Mouse (Mus musculus) embryonic facial prominence, embryonic 14.5 days (tissue): ENCODE measurements around the gene 1700025G04Rik. TPM values are rescaled to one million over a fixed set of nuclear protein-coding genes. Genes with fewer than 3 reads are reported as not detected.

ENCODE experiments used
- ATAC-seq: fragments of 200-750 bp; cut with Nextera tagmentation; 2 replicates; pipeline ENCODE4 v1.8.0; 2017; ENCODE audit warnings: low read depth, moderate number of reproducible peaks, moderate TSS enrichment
- DNase-seq: peaks from one replicate; pipeline ENCODE4 v3.0.0-alpha.2; 2015; ENCODE audit warnings: low spot score
- H3K27ac ChIP-seq: fragments of 300-500 bp; sonication (generic); replicated peaks from 2 replicates; pipeline ENCODE4 v1.5.1; 2014; ENCODE audit warnings: low read depth, mild to moderate bottlenecking, low read length, moderate library complexity
- H3K27me3 ChIP-seq: fragments of 300-500 bp; sonication (generic); replicated peaks from 2 replicates; pipeline ENCODE4 v1.6.1; 2014; ENCODE audit warnings: low read length; ENCODE audit not compliant: control insufficient read depth, insufficient read depth
- H3K36me3 ChIP-seq: fragments of 300-500 bp; sonication (generic); 2 replicates; pipeline ENCODE4 v1.6.1; 2014; ENCODE audit warnings: low read length, mixed read lengths; ENCODE audit not compliant: control insufficient read depth, insufficient read depth
- H3K4me1 ChIP-seq: fragments of 300-500 bp; sonication (generic); 2 replicates; pipeline ENCODE4 v1.6.1; 2014; ENCODE audit warnings: antibody characterized with exemption, low read length; ENCODE audit not compliant: control insufficient read depth, insufficient read depth
- H3K4me2 ChIP-seq: fragments of 300-500 bp; sonication (generic); 2 replicates; pipeline ENCODE4 v1.6.1; 2014; ENCODE audit warnings: low read depth, mild to moderate bottlenecking, low read length, moderate library complexity, mixed read lengths
- H3K4me3 ChIP-seq: fragments of 300-500 bp; sonication (generic); 2 replicates; pipeline ENCODE4 v1.5.1; 2014; ENCODE audit warnings: low read depth, mild to moderate bottlenecking, low read length
- H3K9ac ChIP-seq: fragments of 300-500 bp; sonication (generic); 2 replicates; pipeline ENCODE4 v1.6.1; 2014; ENCODE audit warnings: low read depth, mild to moderate bottlenecking, low read length, moderate library complexity, mixed read lengths
- H3K9me3 ChIP-seq: fragments of 300-500 bp; sonication (generic); 2 replicates; pipeline ENCODE4 v1.6.1; 2016; ENCODE audit warnings: low read length; ENCODE audit not compliant: control insufficient read depth
- WGBS: fragments of 180-500 bp; shearing (Covaris S2); extraction: QIAGEN DNeasy Blood & Tissue Kit; methylation state at CpG from one replicate; pipeline ENCODE4 v1.1.7; 2014; 5-methylcytosine and 5-hydroxymethylcytosine counted together
- polyA plus RNA-seq: library from polyadenylated mRNA; unstranded; fragments of >200 nt; fragmentation: Nextera tagmentation; extraction: Ambion mirVana; gene quantifications from 2 replicates; pipeline ENCODE4 v1.2.1, GENCODE M21; 2014

Gene 1700025G04Rik
- polyA plus RNA-seq, 1 experiment from 2014 or later = 35.5 TPM

DNA sequence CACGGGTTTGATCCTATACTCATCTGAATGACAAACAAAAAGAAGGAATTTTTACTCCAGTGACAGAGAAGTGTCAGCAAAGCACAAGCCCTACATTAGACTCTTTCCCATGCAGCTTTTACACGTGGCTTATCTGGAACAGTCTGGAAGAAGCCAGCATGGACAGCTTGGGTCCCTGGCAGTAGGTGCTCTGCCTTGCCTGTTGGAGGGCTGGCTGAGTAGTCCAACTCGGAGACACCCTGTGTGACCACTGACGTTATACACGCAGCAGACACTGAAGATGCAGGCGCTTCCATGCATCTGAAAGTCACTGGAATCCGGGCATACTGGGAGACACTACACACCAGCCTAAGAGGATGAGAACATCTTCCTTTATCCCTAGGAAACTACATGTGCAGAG lies 109.4 kb downstream of the 1700025G04Rik start:
- WGBS = 81% methylated on average over 7 of the region's 7 CpGs

DNA sequence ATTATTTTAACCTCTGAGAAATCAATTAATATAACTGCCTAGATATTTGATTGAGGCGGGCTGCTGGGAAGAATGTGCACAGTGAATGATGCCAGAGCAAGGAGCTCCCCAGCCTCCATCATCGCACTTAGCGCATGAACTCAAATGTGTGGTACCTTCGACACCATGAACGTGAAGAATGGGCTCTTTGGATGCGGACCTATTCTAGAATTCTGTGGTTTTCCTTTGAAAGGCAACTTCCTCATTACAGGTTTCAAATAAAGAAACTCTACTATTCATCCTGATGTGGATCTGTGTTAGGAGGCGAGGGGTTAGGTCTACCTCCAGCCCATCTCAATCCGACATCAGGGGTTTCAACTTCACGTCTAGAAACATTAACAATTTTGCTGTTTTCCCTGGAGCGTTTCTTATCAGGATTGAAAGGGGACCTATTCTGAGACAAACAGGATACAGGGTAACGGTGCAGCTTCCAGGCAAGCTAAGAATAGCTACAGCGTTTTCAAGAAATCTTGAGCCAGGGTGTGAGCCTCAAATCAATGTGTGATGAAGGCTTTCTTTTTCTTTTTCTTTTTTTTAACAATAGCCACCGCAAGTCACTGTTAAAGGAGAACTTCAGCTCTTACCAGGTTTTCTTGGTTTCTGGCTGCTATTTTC lies 110.0 kb downstream of the 1700025G04Rik start:
- DNase-seq (no peak), ATAC-seq (no peak)
- Histone ChIP-seq H3K4me2 (no peak overlapping the region), H3K4me1 (0 out of 2 replicates have a peak, but pooled peaks cover 7% of the 10 kb centered on the region), H3K27ac (peak overlapping the region; percentile 6; the same call in 1 of the 2 replicates), H3K4me3 (no peak overlapping the region), H3K9me3 (no peaks in the 10 kb centered on the region), H3K27me3 (no peaks in the 10 kb centered on the region), H3K36me3 (0 out of 2 replicates have a peak, but pooled peaks cover 6% of the 10 kb centered on the region), H3K9ac (no peak overlapping the region)
- 74% methylated on average over 13 of the region's 13 CpGs for WGBS

More for the DNA sequence above, 109.4 kb downstream of the 1700025G04Rik start:
- H3K27me3 ChIP-seq = no peaks in the 10 kb centered on the region
- H3K4me3 ChIP-seq = no peak overlapping the region
- ATAC-seq (no peak), DNase-seq (no peak)
- H3K27ac ChIP-seq = peak overlapping the region; percentile 6; the same call in 1 of the 2 replicates
- H3K9ac ChIP-seq = no peak overlapping the region
- no peak overlapping the region for H3K4me2 ChIP-seq
- H3K9me3 ChIP-seq = no peaks in the 10 kb centered on the region
- H3K4me1 ChIP-seq = 0 out of 2 replicates have a peak, but pooled peaks cover 7% of the 10 kb centered on the region
- 0 out of 2 replicates have a peak, but pooled peaks cover 6% of the 10 kb centered on the region for H3K36me3 ChIP-seq

DNA sequence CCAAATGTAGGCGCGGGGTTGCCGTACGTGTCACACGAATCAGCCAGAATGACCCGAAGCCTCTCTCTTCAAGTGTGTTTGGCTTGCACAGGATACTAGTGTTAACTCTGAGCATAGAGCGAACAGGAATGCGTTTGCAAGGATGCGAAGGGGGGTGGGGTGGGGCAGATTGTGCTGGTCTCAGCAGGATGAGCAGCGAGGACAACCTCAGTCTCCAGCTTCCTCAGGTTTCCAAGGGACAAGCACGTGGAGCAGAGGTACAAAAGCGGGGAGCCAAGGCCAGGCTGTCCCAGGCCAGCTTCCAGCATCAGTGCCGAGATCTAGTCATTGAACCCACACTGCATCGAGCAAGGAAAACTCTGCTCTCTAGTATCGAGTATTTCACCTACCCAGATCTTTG lies 111.2 kb downstream of the 1700025G04Rik start:
- H3K27me3 ChIP-seq = no peaks in the 10 kb centered on the region

DNA sequence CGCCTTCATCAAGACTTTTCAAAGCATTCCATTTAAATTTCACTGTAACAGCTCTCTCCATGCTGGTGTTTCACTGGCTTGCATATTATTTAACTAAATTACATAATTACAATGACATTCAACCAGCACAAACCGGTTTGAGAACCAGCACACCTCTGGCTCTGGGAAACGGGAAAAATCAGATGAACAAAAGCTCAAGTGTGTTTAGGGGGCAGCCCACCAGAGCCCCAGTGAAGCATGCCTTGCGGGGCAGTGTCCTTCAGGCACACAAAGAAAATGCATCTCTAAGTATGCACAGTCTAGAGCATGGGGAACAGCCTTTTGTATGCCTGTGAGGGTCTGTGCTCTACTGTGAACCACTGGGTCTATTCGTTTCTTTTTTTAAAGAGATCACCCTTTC lies 112.3 kb downstream of the 1700025G04Rik start:
- no peaks in the 10 kb centered on the region for H3K27me3 ChIP-seq
- peak; percentile 51 for DNase-seq
- H3K27ac ChIP-seq = no peak overlapping the region
- ATAC-seq = no peak
- H3K4me2 ChIP-seq = no peak overlapping the region
- H3K9ac ChIP-seq = no peak overlapping the region
- peaks cover 6% of the 10 kb centered on the region; the same call in 1 of the 2 replicates for H3K36me3 ChIP-seq
- H3K9me3 ChIP-seq = no peaks in the 10 kb centered on the region
- 0 out of 2 replicates have a peak, but pooled peaks cover 7% of the 10 kb centered on the region for H3K4me1 ChIP-seq
- H3K4me3 ChIP-seq = no peak overlapping the region
- WGBS = 54% methylated on average over 5 of the region's 5 CpGs

More for the DNA sequence above, 111.2 kb downstream of the 1700025G04Rik start:
- no peak for ATAC-seq
- H3K4me1 ChIP-seq = 0 out of 2 replicates have a peak, but pooled peaks cover 7% of the 10 kb centered on the region
- peaks cover 6% of the 10 kb centered on the region; the same call in 1 of the 2 replicates for H3K36me3 ChIP-seq
- no peak overlapping the region for H3K4me2 ChIP-seq
- WGBS = 85% methylated on average over 15 of the region's 15 CpGs
- H3K9me3 ChIP-seq = no peaks in the 10 kb centered on the region
- H3K9ac ChIP-seq = no peak overlapping the region
- DNase-seq = no peak
- H3K27ac ChIP-seq = no peak overlapping the region
- H3K4me3 ChIP-seq = no peak overlapping the region

DNA sequence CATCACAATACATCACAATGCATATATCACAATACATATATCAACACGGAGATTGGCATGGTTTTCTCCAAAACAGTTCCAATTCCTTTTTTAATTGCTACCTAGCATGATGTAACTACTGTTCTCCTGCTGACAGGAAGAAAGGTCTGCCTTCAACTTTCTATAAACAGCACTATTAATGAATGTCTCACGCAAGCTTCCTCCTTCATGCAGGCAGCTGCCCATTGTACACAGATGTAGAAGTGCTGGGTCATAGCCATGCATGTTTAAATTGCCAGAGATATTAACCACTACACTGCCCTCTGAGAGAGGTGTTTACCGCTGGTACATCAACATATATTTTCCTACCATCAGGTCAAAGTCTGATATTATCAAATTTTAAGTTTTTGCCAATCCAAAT lies 113.1 kb downstream of the 1700025G04Rik start:
- no peak overlapping the region for H3K27ac ChIP-seq
- no peak overlapping the region for H3K4me2 ChIP-seq
- H3K27me3 ChIP-seq = no peaks in the 10 kb centered on the region
- no peak overlapping the region for H3K4me3 ChIP-seq
- peaks cover 6% of the 10 kb centered on the region; the same call in 1 of the 2 replicates for H3K36me3 ChIP-seq
- ATAC-seq (no peak), DNase-seq (no peak)
- H3K9me3 ChIP-seq = no peaks in the 10 kb centered on the region
- H3K9ac ChIP-seq = no peak overlapping the region
- 0 out of 2 replicates have a peak, but pooled peaks cover 7% of the 10 kb centered on the region for H3K4me1 ChIP-seq
- 80% methylated on average over 3 of the region's 3 CpGs for WGBS

DNA sequence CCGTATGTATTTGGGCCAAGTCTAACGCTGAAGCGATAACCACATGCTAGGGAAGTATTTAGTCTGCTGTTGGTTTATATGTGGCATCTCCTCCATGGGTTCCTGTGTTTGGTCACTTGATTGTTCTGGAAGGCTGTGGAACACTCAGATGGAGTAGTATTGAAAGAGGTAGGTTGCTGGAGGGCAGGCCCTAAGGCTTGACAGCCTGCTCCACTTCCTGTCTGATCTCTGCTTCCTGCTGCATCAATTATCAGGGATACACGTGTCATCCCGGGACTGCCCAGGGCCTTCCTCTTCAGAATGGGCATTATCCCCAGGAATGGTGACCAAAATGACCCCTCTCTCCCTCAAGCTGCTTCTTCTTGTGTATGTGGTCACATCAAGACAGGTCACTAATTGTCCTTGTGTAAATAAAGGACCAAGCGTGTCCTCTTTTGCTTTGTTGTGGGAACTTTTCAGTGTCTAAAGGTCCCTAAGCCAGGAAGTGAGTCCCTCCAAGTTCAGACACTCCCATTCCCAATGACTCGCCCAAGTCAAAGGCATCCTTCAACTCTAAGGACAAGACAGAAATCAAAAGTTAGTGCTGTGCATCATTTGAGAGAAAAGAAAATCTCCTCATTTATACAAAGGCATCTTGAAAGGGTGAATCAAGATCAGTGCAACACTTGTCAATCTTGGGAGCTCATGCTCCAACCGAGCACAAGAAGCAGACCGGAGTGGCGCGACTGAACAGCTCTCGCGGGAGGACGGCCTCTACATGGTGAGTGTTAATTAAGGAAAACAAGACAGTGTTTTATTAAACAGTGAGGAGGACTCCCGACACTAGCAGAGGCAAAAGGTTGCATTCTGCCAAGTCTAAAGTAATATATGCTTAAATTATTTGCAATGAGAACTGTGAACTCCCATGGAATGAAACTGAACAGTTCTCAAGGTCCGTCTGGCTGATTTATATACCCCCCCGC lies 114.2 kb downstream of the 1700025G04Rik start:
- no peak overlapping the region for H3K4me2 ChIP-seq
- 0 out of 2 replicates have a peak, but pooled peaks cover 7% of the 10 kb centered on the region for H3K4me1 ChIP-seq
- ATAC-seq (no peak), DNase-seq (no peak)
- no peaks in the 10 kb centered on the region for H3K27me3 ChIP-seq
- H3K36me3 ChIP-seq = peaks cover 6% of the 10 kb centered on the region; the same call in 1 of the 2 replicates
- WGBS = 80% methylated on average over 17 of the region's 17 CpGs
- no peak overlapping the region for H3K27ac ChIP-seq
- H3K9ac ChIP-seq = no peak overlapping the region
- no peak overlapping the region for H3K4me3 ChIP-seq
- no peaks in the 10 kb centered on the region for H3K9me3 ChIP-seq

DNA sequence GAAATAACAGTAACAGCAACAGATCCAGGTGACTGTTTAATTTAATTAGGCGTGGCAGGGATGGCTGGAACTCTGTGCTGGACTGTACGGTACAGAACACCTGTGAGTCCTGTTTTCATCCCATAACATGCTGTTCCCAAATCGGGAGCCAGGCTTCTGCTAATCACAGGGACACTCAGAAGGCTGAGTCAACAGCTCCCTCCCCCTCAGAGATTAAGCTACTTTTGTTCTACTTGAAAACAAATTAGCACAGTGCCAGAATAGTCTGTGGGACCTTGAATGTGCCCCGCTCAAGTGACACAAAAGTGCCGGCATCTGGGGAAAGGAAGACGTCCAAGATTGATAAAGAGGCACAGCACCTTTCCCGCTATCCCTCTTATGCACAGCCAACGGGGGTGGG lies 115.0 kb downstream of the 1700025G04Rik start:
- H3K36me3 ChIP-seq = peaks cover 6% of the 10 kb centered on the region; the same call in 1 of the 2 replicates
- no peak for ATAC-seq
- H3K27ac ChIP-seq = no peak overlapping the region
- H3K9ac ChIP-seq = no peak overlapping the region
- no peaks in the 10 kb centered on the region for H3K27me3 ChIP-seq
- 83% methylated on average over 8 of the region's 8 CpGs for WGBS
- DNase-seq = no peak
- H3K9me3 ChIP-seq = no peaks in the 10 kb centered on the region
- no peak overlapping the region for H3K4me3 ChIP-seq
- H3K4me1 ChIP-seq = 0 out of 2 replicates have a peak, but pooled peaks cover 7% of the 10 kb centered on the region
- no peak overlapping the region for H3K4me2 ChIP-seq

DNA sequence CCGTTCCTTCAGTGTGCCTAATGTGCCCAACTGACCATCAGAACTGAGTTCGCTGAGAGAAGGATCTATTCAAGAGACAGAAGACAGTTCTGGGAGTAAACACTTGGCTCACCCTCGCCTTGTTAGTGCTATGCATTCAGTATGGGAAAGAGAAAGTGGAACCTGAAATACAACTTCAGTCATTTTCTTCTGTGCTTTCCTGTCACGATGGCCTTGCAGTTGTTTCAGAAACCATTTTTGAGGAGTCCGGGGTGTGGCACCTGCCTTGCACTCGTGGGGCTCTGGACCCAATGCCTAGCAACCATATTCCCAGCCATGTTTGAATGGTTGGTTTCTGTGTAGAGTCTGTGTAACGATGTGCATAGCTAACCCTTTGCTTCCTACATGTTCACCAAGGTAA lies 115.5 kb downstream of the 1700025G04Rik start:
- no peak overlapping the region for H3K4me3 ChIP-seq
- no peaks in the 10 kb centered on the region for H3K27me3 ChIP-seq
- 0 out of 2 replicates have a peak, but pooled peaks cover 7% of the 10 kb centered on the region for H3K4me1 ChIP-seq
- peaks cover 6% of the 10 kb centered on the region; the same call in 1 of the 2 replicates for H3K36me3 ChIP-seq
- H3K9me3 ChIP-seq = no peaks in the 10 kb centered on the region
- H3K4me2 ChIP-seq = no peak overlapping the region
- H3K9ac ChIP-seq = no peak overlapping the region
- no peak overlapping the region for H3K27ac ChIP-seq
- DNase-seq (no peak), ATAC-seq (no peak)
- 93% methylated on average over 7 of the region's 7 CpGs for WGBS
